Mouse (Mus musculus) embryonic facial prominence, embryonic 14.5 days (tissue): Measurements from ENCODE around the gene Col4a5. TPM values are rescaled to one million over a fixed set of nuclear protein-coding genes. Genes with fewer than 3 reads are reported as not detected.

Experiments
- ATAC-seq: fragments of 200-750 bp; cut with Nextera tagmentation; 2 replicates; pipeline ENCODE4 v1.8.0; 2017; ENCODE audit warnings: low read depth, moderate number of reproducible peaks, moderate TSS enrichment
- DNase-seq: peaks from one replicate; pipeline ENCODE4 v3.0.0-alpha.2; 2015; ENCODE audit warnings: low spot score
- H3K27ac ChIP-seq: fragments of 300-500 bp; sonication (generic); replicated peaks from 2 replicates; pipeline ENCODE4 v1.5.1; 2014; ENCODE audit warnings: low read depth, mild to moderate bottlenecking, low read length, moderate library complexity
- H3K27me3 ChIP-seq: fragments of 300-500 bp; sonication (generic); replicated peaks from 2 replicates; pipeline ENCODE4 v1.6.1; 2014; ENCODE audit warnings: low read length; ENCODE audit not compliant: control insufficient read depth, insufficient read depth
- H3K36me3 ChIP-seq: fragments of 300-500 bp; sonication (generic); 2 replicates; pipeline ENCODE4 v1.6.1; 2014; ENCODE audit warnings: low read length, mixed read lengths; ENCODE audit not compliant: control insufficient read depth, insufficient read depth
- H3K4me1 ChIP-seq: fragments of 300-500 bp; sonication (generic); 2 replicates; pipeline ENCODE4 v1.6.1; 2014; ENCODE audit warnings: antibody characterized with exemption, low read length; ENCODE audit not compliant: control insufficient read depth, insufficient read depth
- H3K4me2 ChIP-seq: fragments of 300-500 bp; sonication (generic); 2 replicates; pipeline ENCODE4 v1.6.1; 2014; ENCODE audit warnings: low read depth, mild to moderate bottlenecking, low read length, moderate library complexity, mixed read lengths
- H3K4me3 ChIP-seq: fragments of 300-500 bp; sonication (generic); 2 replicates; pipeline ENCODE4 v1.5.1; 2014; ENCODE audit warnings: low read depth, mild to moderate bottlenecking, low read length
- H3K9ac ChIP-seq: fragments of 300-500 bp; sonication (generic); 2 replicates; pipeline ENCODE4 v1.6.1; 2014; ENCODE audit warnings: low read depth, mild to moderate bottlenecking, low read length, moderate library complexity, mixed read lengths
- H3K9me3 ChIP-seq: fragments of 300-500 bp; sonication (generic); 2 replicates; pipeline ENCODE4 v1.6.1; 2016; ENCODE audit warnings: low read length; ENCODE audit not compliant: control insufficient read depth
- WGBS: fragments of 180-500 bp; shearing (Covaris S2); extraction: QIAGEN DNeasy Blood & Tissue Kit; methylation state at CpG from one replicate; pipeline ENCODE4 v1.1.7; 2014; 5-methylcytosine and 5-hydroxymethylcytosine counted together
- polyA plus RNA-seq: library from polyadenylated mRNA; unstranded; fragments of >200 nt; fragmentation: Nextera tagmentation; extraction: Ambion mirVana; gene quantifications from 2 replicates; pipeline ENCODE4 v1.2.1, GENCODE M21; 2014

Gene Col4a5
- polyA plus RNA-seq = 14.1 and 14.2 TPM in 2 replicates

DNA sequence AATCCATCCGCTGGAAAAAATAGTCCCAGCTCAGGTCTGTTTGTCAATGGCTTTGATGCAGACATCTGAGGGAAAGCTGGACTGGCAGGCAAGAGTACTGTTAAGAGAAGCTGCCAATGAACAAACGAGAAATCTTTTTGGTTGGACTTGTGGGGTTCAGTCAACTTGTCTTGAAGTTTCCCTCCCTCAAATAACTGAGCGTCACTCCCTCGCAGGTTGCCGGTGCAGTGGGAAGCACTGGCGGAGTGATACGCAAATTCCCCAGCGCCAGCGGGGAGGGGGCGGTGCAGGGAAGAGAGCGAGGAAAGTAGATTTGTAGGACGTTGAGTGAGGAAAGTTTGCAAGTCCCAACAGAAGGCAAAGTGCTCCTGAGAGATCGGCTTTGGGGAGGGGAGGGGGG lies at the start of gene Col4a5:
Gene Col4a5 (plus strand): TSS at position 276 of the 400 bp plus-strand sequence.
- H3K4me2 ChIP-seq = peak within 1 kb of the TSS; percentile 59
- no peak within 1 kb of the TSS for H3K27ac ChIP-seq
- WGBS = 23% methylated on average over 13 of the region's 13 CpGs
- peak within 1 kb of the TSS; percentile 50 for H3K4me3 ChIP-seq
- H3K27me3 ChIP-seq = peaks cover 25% of the 10 kb centered on the region
- H3K4me1 ChIP-seq = no peaks in the 10 kb centered on the region
- peak within 1 kb of the TSS; percentile 58 for H3K9ac ChIP-seq
- no peaks in the 10 kb centered on the region for H3K36me3 ChIP-seq
- DNase-seq (peak; percentile 88), ATAC-seq (peak; percentile 88)
- no peaks in the 10 kb centered on the region for H3K9me3 ChIP-seq

DNA sequence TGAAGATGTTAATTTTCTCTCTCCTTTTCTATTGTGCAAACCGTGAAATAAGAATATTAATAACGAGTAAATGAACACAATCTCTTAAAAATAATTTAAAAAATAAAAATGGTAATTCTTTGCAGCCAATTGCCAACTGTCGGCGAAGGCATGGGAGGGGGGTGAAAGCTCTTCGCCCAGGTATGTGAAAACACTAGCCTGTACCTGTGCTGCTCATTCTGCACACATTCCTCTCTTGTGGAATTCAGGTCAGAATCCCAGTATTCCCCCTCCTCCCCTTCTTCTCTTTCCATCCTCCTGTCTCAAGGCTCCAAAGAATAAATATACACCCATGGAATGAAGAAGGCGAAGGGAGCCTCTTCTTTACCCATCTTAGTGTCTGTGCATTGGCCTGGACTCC lies 38.4 kb upstream of the Col4a5 start:
- Histone ChIP-seq H3K9ac (no peak overlapping the region), H3K4me1 (no peaks in the 10 kb centered on the region), H3K9me3 (no peaks in the 10 kb centered on the region), H3K36me3 (no peaks in the 10 kb centered on the region), H3K27me3 (peaks cover 19% of the 10 kb centered on the region), H3K4me3 (no peak overlapping the region), H3K27ac (no peak overlapping the region), H3K4me2 (no peak overlapping the region)
- DNase-seq = no peak
- no peak for ATAC-seq
- 83% methylated on average over 6 of the region's 6 CpGs for WGBS

DNA sequence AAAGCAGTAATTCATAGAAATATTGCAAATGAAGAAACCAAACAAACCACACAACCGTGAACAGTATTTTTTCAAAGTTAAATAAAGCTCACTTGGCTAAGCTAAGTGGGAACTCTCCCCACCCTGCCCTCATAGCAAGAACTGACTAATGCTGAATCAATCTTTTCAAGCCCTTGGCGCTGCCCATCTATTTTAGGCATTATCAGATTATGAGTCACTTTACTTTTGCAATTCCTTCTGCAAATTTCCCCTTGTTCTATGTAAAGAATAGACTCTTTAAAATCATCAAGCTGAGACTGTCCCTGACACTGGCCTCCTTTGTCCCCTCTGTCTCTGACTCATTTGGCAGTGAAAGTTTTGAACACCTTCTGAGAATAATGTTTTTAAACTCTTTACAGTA lies 35.8 kb upstream of the Col4a5 start:
- no peak overlapping the region for H3K27ac ChIP-seq
- H3K27me3 ChIP-seq = peaks cover 17% of the 10 kb centered on the region
- ATAC-seq (no peak), DNase-seq (peak; percentile 3)
- H3K4me3 ChIP-seq = no peak overlapping the region
- H3K9me3 ChIP-seq = no peaks in the 10 kb centered on the region
- no peaks in the 10 kb centered on the region for H3K36me3 ChIP-seq
- no peak overlapping the region for H3K4me2 ChIP-seq
- H3K9ac ChIP-seq = no peak overlapping the region
- 71% methylated on average over 2 of the region's 2 CpGs for WGBS
- H3K4me1 ChIP-seq = no peaks in the 10 kb centered on the region

DNA sequence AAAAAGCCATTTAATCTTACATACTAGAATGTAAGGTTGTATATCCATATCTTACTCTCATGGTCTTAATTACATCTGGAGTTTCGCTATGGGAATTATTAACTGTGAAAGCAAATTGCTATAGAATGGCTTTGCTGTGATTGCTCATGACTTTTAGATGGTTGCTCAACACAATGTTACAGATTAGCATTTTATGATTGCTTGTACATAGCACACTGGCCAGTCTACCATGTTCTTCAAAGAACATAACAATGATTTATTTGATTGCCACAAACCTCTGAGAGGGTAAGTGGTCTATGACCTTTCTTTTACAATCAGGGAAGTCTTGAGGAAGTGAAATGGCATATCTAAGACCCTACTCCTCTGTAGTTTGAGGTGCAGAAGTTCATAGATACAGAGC lies 27.2 kb upstream of the Col4a5 start:
- peaks cover 18% of the 10 kb centered on the region; the same call in 1 of the 2 replicates for H3K27me3 ChIP-seq
- ATAC-seq = no peak
- H3K9ac ChIP-seq = no peak overlapping the region
- H3K9me3 ChIP-seq = no peaks in the 10 kb centered on the region
- no peak for DNase-seq
- no peak overlapping the region for H3K4me2 ChIP-seq
- no peaks in the 10 kb centered on the region for H3K36me3 ChIP-seq
- H3K4me3 ChIP-seq = no peak overlapping the region
- 88% methylated on average over 1 of the region's 1 CpGs for WGBS
- H3K4me1 ChIP-seq = no peaks in the 10 kb centered on the region
- H3K27ac ChIP-seq = no peak overlapping the region

DNA sequence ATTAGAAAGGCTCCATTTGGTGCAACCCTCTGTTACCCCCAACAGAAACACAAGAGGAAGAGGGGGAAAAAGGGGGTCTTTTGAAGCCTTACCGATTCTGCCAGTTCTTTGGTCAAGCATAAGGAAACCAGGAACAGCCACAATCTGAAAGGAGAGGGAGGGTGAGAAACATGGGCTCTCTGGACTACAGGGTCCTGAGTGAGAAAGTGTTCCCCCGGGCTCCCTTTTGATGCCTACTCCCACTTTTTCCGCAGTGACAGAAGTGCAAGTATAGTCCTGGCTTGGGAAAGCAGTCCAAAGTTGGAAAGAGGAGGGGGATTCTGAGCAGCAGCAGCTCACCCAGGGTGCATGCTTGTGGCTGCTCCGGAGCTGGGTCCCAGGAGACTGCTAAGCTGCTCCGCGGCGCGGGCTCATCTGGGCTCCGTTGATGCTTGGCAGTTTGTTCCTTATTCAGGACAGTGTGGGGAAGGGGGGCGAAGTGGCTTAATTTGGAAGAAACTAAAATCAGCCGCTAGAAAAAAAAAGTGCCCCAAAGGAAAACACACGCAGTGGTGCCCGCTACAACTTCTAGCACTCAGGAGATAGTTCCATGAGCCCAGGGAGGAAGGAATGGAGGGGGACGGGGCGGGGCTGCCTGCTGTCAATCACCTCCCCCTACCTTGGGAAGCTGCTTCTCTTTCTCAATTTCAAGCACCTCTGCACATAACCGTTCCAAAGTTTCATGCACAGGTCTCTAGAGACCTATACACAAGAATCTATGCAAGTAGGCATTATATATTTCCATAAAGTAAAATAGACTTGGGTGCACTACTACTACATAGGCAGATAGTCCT lies 1.5 kb upstream of the Col4a5 start, which contains the start of gene Col4a6:
Gene Col4a6 (minus strand): TSS at position 607 of the 833 bp plus-strand sequence.
- Histone ChIP-seq H3K9ac (peak within 1 kb of the TSS; percentile 51), H3K36me3 (no peaks in the 10 kb centered on the region), H3K4me3 (peak within 1 kb of the TSS; percentile 50), H3K4me1 (no peaks in the 10 kb centered on the region), H3K27me3 (peaks cover 29% of the 10 kb centered on the region), H3K9me3 (no peaks in the 10 kb centered on the region), H3K4me2 (peak within 1 kb of the TSS; percentile 59), H3K27ac (no peak within 1 kb of the TSS)
- WGBS = 14% methylated on average over 16 of the region's 16 CpGs
- ATAC-seq (no peak), DNase-seq (peak; percentile 5)

DNA sequence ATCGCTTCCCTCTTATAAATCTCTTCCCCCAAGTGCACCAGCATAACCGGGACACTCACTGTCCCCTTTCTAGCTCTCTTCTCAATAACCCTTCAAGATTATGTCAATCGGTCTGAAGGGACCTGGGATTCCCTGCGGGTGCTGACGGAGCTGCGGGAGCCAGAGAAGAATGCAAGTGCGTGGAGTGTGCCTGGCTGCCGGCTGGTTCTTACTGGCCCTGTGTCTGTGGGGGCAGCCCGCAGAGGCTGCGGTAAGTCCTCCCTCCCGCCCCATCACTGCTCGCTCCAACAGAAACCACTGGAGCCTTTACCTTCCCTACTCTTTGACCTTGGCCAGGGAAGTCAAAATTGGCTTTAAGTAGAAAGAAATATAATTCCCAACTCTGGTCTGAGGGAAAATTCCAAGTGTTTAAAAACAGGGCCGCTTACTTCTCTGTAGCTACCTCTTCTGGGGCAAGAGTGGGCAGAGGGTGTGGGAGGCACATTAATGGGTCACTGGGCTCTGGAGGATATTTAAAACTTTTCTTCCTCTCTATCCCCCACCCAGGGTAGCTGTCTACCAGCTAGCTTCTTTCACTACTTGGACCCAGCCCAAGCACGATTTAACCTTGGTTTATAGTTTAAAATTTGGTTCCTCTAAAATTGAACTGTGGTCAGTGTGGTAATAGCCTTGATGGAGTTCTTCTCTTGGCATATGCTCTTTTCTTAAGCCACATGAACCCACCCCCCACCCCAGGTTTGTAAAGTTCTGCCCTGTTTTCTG lies 562 bp downstream of the Col4a5 start:
- peak overlapping the region; percentile 59 for H3K4me2 ChIP-seq
- WGBS = 15% methylated on average over 14 of the region's 14 CpGs
- DNase-seq (peak; percentile 4), ATAC-seq (peak; percentile 65; the same call in 1 of the 2 replicates)
- H3K27me3 ChIP-seq = peaks cover 25% of the 10 kb centered on the region
- no peaks in the 10 kb centered on the region for H3K9me3 ChIP-seq
- peak overlapping the region; percentile 50 for H3K4me3 ChIP-seq
- no peaks in the 10 kb centered on the region for H3K36me3 ChIP-seq
- no peaks in the 10 kb centered on the region for H3K4me1 ChIP-seq
- H3K27ac ChIP-seq = no peak overlapping the region
- peak overlapping the region; percentile 58 for H3K9ac ChIP-seq

DNA sequence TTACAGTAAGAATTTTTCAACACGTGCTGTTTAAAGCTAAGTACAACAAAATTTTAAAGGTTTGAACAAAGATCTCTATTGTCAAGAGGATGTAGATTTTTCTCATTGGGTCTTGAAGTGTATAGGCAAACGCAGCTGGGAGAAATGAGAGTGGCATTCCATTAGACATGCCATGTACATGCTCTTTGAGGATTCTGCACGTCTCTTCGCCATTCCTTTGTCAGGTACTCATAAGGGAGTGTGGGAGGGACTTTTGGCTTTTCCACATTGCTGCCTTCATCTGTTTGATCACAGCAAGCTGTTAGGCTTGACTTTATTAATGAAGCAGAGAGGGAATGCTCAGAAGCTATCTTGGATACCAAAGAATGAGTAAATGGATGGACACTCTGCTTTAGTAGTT lies 19.4 kb downstream of the Col4a5 start:
- Histone ChIP-seq H3K4me3 (no peak overlapping the region), H3K4me2 (no peak overlapping the region), H3K9me3 (no peaks in the 10 kb centered on the region), H3K36me3 (no peaks in the 10 kb centered on the region), H3K9ac (no peak overlapping the region), H3K4me1 (no peaks in the 10 kb centered on the region), H3K27me3 (no peaks in the 10 kb centered on the region), H3K27ac (no peak overlapping the region)
- WGBS = 57% methylated on average over 4 of the region's 4 CpGs
- DNase-seq (no peak), ATAC-seq (no peak)

DNA sequence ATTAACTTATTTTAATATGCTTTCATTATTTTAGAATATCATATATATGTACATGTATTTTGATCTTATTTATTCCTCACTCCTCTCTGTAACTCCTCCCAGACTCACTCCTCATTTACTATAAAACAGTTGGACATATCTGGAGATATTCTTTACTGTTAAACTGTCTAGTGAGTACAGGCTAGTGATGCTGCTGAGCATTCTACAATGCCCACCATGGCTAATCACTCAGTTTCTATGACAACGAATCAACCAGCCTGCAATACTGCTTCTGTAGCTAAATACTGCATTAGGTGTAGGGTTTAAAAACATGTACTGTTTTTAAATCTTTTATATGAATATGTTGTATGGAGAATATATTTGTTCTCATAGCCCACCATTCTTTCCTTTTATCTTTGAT lies 27.9 kb downstream of the Col4a5 start:
- 89% methylated on average over 1 of the region's 1 CpGs for WGBS
- Histone ChIP-seq H3K27me3 (no peaks in the 10 kb centered on the region), H3K27ac (no peak overlapping the region), H3K36me3 (no peaks in the 10 kb centered on the region), H3K4me2 (no peak overlapping the region), H3K4me1 (no peaks in the 10 kb centered on the region), H3K9me3 (no peaks in the 10 kb centered on the region), H3K4me3 (no peak overlapping the region), H3K9ac (no peak overlapping the region)
- ATAC-seq (no peak), DNase-seq (no peak)
